Mouse (Mus musculus) myocyte (in vitro differentiated cells): ENCODE measurements around the gene Lif. TPM values are rescaled to one million over a fixed set of nuclear protein-coding genes. Genes with fewer than 3 reads are reported as not detected.

Experiments
- H3K27me3 ChIP-seq: one replicate; pipeline ENCODE4 v1.6.1; 2011; ENCODE audit not compliant: control insufficient read depth, insufficient read depth, insufficient read length
- H3K36me3 ChIP-seq: one replicate; pipeline ENCODE4 v1.6.1; 2011; ENCODE audit not compliant: control insufficient read depth, insufficient read depth
- H3K4me2 ChIP-seq: one replicate; pipeline ENCODE4 v1.6.1; 2011; ENCODE audit warnings: low read depth, control low read depth
- H3K4me3 ChIP-seq: one replicate; pipeline ENCODE4 v1.5.1; 2011; ENCODE audit warnings: mild to moderate bottlenecking, control low read depth, moderate library complexity
- H3K79me2 ChIP-seq: one replicate; pipeline ENCODE4 v1.6.1; 2011; ENCODE audit not compliant: control insufficient read depth, insufficient read depth
- H3ac ChIP-seq: one replicate; pipeline ENCODE4 v1.6.1; 2011; ENCODE audit not compliant: control insufficient read depth, insufficient read length
- CEBPB ChIP-seq: IDR thresholded peaks from 2 replicates; pipeline ENCODE4 v1.6.1; 2011; ENCODE audit warnings: mild to moderate bottlenecking, moderate library complexity; ENCODE audit not compliant: poor library complexity, insufficient read depth, severe bottlenecking
- E2F4 ChIP-seq: IDR thresholded peaks from one replicate; pipeline ENCODE4 v1.6.1; 2011; ENCODE audit warnings: mild to moderate bottlenecking, control low read depth, moderate library complexity; ENCODE audit not compliant: insufficient read depth
- MAX ChIP-seq: IDR thresholded peaks from one replicate; pipeline ENCODE4 v1.6.1; 2011; ENCODE audit warnings: low read depth, mild to moderate bottlenecking, control low read depth
- MYOD1 ChIP-seq, 3 experiments: IDR thresholded peaks; one replicate each; pipeline ENCODE4 v1.6.1; 2011; ENCODE audit warnings: control low read depth in 2 of 3, low read depth in 2 of 3, mild to moderate bottlenecking in 2 of 3, moderate library complexity in 1 of 3; ENCODE audit not compliant: insufficient read length in 2 of 3, control insufficient read depth in 1 of 3
- MYOG ChIP-seq, 3 experiments: IDR thresholded peaks; one replicate each; pipeline ENCODE4 v1.6.1; 2011; ENCODE audit warnings: control low read depth in 2 of 3, low read depth in 2 of 3, mild to moderate bottlenecking in 2 of 3; ENCODE audit not compliant: insufficient read length in 2 of 3, control insufficient read depth in 1 of 3, insufficient read depth in 1 of 3
- POLR2A ChIP-seq: IDR thresholded peaks from one replicate; pipeline ENCODE4 v1.6.1; 2011; ENCODE audit warnings: low read depth, mild to moderate bottlenecking, control low read depth, moderate library complexity; ENCODE audit not compliant: insufficient read length
- POLR2AphosphoS2 ChIP-seq: IDR thresholded peaks from one replicate; pipeline ENCODE4 v1.6.1; 2011; ENCODE audit warnings: low read depth, control low read depth; ENCODE audit not compliant: insufficient read length
- REST ChIP-seq: IDR thresholded peaks from one replicate; pipeline ENCODE4 v1.6.1; 2011; ENCODE audit warnings: mild to moderate bottlenecking, control low read depth, moderate library complexity; ENCODE audit not compliant: insufficient read depth, insufficient read length
- SRF ChIP-seq: IDR thresholded peaks from one replicate; pipeline ENCODE4 v1.6.1; 2011; ENCODE audit warnings: low read depth; ENCODE audit not compliant: control insufficient read depth, insufficient read length
- TCF12 ChIP-seq: IDR thresholded peaks from one replicate; pipeline ENCODE4 v1.6.1; 2011; ENCODE audit warnings: mild to moderate bottlenecking, control low read depth; ENCODE audit not compliant: poor library complexity, insufficient read depth, severe bottlenecking
- TCF3 ChIP-seq: IDR thresholded peaks from one replicate; pipeline ENCODE4 v1.6.1; 2011; ENCODE audit warnings: low read depth, control low read depth; ENCODE audit not compliant: insufficient read length
- USF1 ChIP-seq: IDR thresholded peaks from one replicate; pipeline ENCODE4 v1.6.1; 2011; ENCODE audit warnings: low read depth, mild to moderate bottlenecking, control low read depth, moderate library complexity
- polyA plus RNA-seq: library from polyadenylated mRNA; unstranded; fragments of >200 nt; fragmentation: generic; extraction: Trizol; gene quantifications from one replicate; pipeline ENCODE4 v1.2.1, GENCODE M21; 2012; ENCODE audit warnings: missing spikeins

The Lif gene
- polyA plus RNA-seq, 1 experiment, result 5.2 TPM

DNA sequence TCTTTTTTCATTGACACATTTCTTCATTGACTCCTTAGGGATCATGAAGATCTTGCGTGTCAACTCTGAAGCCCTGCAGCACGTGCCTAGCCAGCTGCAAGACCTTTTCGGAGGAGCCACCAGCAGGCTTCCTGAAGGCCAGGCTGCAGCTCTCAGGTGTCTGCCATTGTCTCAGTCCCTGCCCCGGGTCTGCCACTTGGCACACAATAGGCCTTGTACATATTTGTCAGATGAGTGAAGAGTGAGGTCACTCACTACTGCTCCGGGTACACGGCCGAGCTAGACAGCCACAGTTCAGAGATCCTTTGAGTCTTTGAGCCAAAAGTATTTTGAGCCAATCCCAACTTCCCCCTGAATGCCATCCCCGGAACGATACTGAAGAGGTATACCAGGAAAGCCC lies 45.7 kb downstream of the Lif start:
- TF ChIP-seq USF1 (peak; percentile 25), MYOD1 (IDR thresholded peaks at IDR 0.05; ENCODE audit: control insufficient read depth in 1 of 3, insufficient read length in 2 of 3, low read depth in 2 of 3) (peak in 2 of 3 experiments; percentile 38 to 42), MYOG (IDR thresholded peaks at IDR 0.05; ENCODE audit: control insufficient read depth in 1 of 3, insufficient read depth in 1 of 3, insufficient read length in 2 of 3, low read depth in 2 of 3) (peak in 1 of 3 experiments; percentile 57), POLR2AphosphoS2 (no peak)
- Histone ChIP-seq H3K4me2 (peak overlapping the region; percentile 56), H3K36me3 (no peaks in the 10 kb centered on the region), H3K4me3 (no peak overlapping the region), H3K27me3 (no peaks in the 10 kb centered on the region), H3ac (no peak overlapping the region), H3K79me2 (no peaks in the 10 kb centered on the region)

DNA sequence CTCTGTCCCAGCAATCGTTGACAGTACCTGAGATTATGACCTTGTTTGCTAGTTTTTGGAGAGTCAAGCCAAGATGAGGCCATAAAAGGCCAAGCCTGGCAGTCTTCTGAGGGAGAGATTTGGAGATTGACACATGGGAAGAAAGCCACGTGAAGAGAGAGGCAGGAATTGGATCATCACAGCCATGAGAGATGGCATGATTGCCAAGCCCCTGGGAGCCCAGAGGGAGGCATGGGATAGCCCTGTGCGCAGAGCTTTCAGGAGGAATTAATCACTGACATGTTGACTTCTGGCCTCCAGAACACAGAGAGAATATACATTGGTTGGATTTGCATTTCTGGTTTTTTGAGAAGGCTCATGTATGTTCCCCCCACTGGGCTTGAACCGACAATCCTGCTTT lies 46.8 kb downstream of the Lif start:
- H3K36me3 ChIP-seq, result no peaks in the 10 kb centered on the region
- no peaks in the 10 kb centered on the region for H3K27me3 ChIP-seq
- H3K4me3 ChIP-seq, result no peak overlapping the region
- TF ChIP-seq MYOD1 (IDR thresholded peaks at IDR 0.05; ENCODE audit: control insufficient read depth in 1 of 3, insufficient read length in 2 of 3, low read depth in 2 of 3) (no peak), REST (no peak), E2F4 (no peak)
- H3ac ChIP-seq, result no peak overlapping the region
- no peaks in the 10 kb centered on the region for H3K79me2 ChIP-seq
- H3K4me2 ChIP-seq, result no peak overlapping the region

DNA sequence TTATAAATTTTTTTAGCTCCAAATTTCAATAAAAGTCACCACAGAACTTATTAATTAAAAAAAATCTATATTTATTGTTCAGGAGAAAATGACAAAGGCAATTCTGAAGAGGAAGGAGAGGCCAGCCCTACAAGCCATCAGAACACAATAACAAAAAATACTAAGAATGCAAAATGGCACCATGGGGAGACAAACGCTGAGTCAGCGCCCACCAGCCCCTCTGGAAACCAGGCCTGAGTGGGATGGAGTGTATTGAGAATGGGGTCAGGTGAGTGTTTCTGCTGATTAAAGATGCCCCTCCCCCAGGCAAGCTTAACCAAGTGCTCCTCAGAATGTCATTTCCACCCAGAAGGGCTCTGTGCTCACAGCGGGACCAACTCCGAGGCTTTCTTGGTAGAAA lies 47.7 kb downstream of the Lif start:
- Histone ChIP-seq H3K36me3 (no peaks in the 10 kb centered on the region), H3ac (no peak overlapping the region), H3K27me3 (no peaks in the 10 kb centered on the region), H3K4me2 (no peak overlapping the region), H3K79me2 (no peaks in the 10 kb centered on the region), H3K4me3 (no peak overlapping the region)
- TF ChIP-seq SRF (no peak), CEBPB (no peak), MYOD1 (IDR thresholded peaks at IDR 0.05; ENCODE audit: control insufficient read depth in 1 of 3, insufficient read length in 2 of 3, low read depth in 2 of 3) (no peak), TCF3 (no peak), TCF12 (no peak), POLR2A (no peak), POLR2AphosphoS2 (no peak)

DNA sequence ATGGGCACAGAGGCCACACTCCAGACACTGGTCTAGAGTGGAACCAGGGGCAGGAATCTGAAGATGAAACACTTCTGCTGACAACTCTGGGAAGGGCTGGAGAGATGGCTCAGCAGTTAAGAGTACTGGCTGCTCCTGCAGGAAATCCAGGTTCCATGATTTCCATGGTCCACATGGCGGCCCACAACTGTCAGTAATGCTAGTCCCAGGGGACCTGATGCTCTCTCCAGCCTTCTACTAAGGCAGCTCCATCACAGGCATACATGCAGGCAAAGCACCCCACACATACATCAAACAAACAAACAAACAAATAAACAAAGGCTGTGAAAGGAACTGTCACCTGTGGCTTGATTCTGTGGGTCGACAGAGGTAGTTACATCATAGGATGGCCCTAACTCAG lies 48.7 kb downstream of the Lif start:
- TF ChIP-seq MYOD1 (IDR thresholded peaks at IDR 0.05; ENCODE audit: control insufficient read depth in 1 of 3, insufficient read length in 2 of 3, low read depth in 2 of 3) (no peak), MYOG (IDR thresholded peaks at IDR 0.05; ENCODE audit: control insufficient read depth in 1 of 3, insufficient read depth in 1 of 3, insufficient read length in 2 of 3, low read depth in 2 of 3) (no peak)
- Histone ChIP-seq H3K27me3 (no peaks in the 10 kb centered on the region), H3K79me2 (no peaks in the 10 kb centered on the region), H3ac (no peak overlapping the region), H3K36me3 (no peaks in the 10 kb centered on the region), H3K4me3 (no peak overlapping the region), H3K4me2 (no peak overlapping the region)

DNA sequence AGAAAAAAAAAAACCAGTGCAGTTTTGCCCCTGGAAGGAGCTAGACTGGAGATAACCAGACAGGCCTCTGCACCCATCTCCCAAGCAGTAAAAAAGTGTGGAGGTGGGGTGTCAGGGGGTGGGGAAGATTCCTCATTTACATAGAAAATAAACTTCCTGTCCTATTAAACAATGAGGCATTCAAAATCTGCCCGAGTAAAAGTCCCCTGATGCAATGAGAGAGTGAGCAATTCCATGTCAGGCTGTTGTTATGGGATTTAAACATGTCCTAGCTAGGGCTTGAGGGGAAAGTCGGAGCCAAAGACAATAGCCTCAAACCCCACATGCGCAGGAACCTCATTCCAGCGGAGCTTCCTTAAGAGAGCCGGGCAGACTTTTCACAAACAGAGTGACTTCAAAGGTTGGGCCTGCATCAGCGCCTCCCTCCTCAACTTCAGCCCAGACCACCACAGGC lies 50.7 kb downstream of the Lif start:
- no peaks in the 10 kb centered on the region for H3K27me3 ChIP-seq
- H3K36me3 ChIP-seq, result no peaks in the 10 kb centered on the region
- no peaks in the 10 kb centered on the region for H3K79me2 ChIP-seq
- peak overlapping the region; percentile 5 for H3K4me3 ChIP-seq
- no peak overlapping the region for H3ac ChIP-seq
- peak overlapping the region; percentile 76 for H3K4me2 ChIP-seq
- TF ChIP-seq SRF, result no peak
- TF ChIP-seq POLR2AphosphoS2, result no peak
- TF ChIP-seq REST, result no peak
- no peak for TF ChIP-seq POLR2A
- TF ChIP-seq MAX, result no peak

DNA sequence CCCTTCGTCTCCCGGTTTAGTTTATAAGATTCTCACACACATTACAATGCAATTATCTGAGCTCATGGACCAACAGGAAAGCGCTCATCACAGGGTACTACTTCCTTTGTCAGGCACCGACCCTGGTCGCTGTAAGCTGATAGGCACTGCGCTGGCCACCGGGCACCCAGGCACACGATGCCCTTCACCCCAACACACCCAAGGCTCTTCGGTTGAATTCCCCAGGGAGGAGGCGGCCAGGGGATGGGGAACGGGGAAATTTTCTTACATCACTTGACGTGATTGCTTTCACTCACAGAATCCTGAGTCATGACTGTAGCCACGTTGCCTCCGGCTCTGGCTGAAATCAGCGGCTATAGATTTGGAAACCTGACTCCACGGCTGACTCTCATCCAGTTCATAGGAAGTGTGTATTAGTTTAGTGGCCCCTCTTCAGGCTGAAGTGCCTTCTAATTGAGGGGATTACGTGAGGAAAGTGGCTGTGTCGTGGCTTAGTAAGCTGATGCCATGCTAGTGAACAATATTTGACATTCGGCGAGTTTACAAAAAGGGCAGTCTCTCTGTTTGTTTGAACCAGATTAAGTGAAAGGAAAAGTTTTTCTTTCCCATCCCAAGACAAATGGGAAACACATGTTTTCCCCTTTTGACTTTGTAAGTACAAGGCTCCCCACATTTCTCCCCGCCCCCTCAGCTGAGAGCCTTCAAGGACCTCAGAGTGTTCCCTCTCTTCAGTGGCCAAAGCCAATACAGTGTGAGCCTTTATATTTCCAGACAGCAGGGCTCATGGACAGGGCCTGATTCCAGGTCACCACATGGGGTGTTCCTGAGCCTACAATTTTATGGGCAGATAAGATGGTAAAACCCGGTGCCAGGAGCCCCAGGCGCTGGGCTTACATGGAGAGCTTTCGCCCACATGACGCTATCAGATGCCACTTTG lies 51.4 kb downstream of the Lif start:
- Histone ChIP-seq H3K36me3 (no peaks in the 10 kb centered on the region), H3ac (no peak overlapping the region), H3K79me2 (no peaks in the 10 kb centered on the region), H3K27me3 (no peaks in the 10 kb centered on the region), H3K4me2 (peak overlapping the region; percentile 76), H3K4me3 (peak overlapping the region; percentile 5)
- TF ChIP-seq MYOD1 (IDR thresholded peaks at IDR 0.05; ENCODE audit: control insufficient read depth in 1 of 3, insufficient read length in 2 of 3, low read depth in 2 of 3) (no peak), E2F4 (no peak), USF1 (no peak), TCF3 (no peak), REST (no peak), MYOG (IDR thresholded peaks at IDR 0.05; ENCODE audit: control insufficient read depth in 1 of 3, insufficient read depth in 1 of 3, insufficient read length in 2 of 3, low read depth in 2 of 3) (no peak), SRF (no peak), POLR2AphosphoS2 (peak; percentile 56), CEBPB (peak; percentile 58; the same call in 1 of the 2 replicates), POLR2A (no peak), TCF12 (no peak), MAX (no peak)
